Mouse (Mus musculus): ENCODE results near the gene Meox1. TPM values are rescaled to one million over a fixed set of nuclear protein-coding genes. Genes with fewer than 3 reads are reported as not detected.

The Meox1 gene
- polyA plus RNA-seq (2014; fragmentation: Illumina TruSeq; extraction: RNeasy Lipid Tissue Mini Kit (QIAGEN cat#74804); ENCODE audit: low read depth, low replicate concordance) = 14.2 TPM

GRCm38 (mm10) chr11:101894204-101894603, at the start of gene Meox1:
Meox1 (minus strand) TSS chr11:101894374.

Other genes with a start within 250 kb of the Meox1 start
- 21.8 TPM for gene Arl4d, start 228.8 kb downstream of the Meox1 start, polyA plus RNA-seq (2014; fragmentation: Illumina TruSeq; extraction: RNeasy Lipid Tissue Mini Kit (QIAGEN cat#74804); ENCODE audit: low read depth, low replicate concordance)
- 12.0 TPM for gene Dhx8, start 161.5 kb downstream of the Meox1 start, polyA plus RNA-seq (2014; fragmentation: Illumina TruSeq; extraction: RNeasy Lipid Tissue Mini Kit (QIAGEN cat#74804); ENCODE audit: low read depth, low replicate concordance)
- gene Etv4, start 109.0 kb downstream of the Meox1 start, polyA plus RNA-seq (2014; fragmentation: Illumina TruSeq; extraction: RNeasy Lipid Tissue Mini Kit (QIAGEN cat#74804); ENCODE audit: low read depth, low replicate concordance) = 0.47 TPM
- gene Sost, start 72.6 kb upstream of the Meox1 start, polyA plus RNA-seq (2014; fragmentation: Illumina TruSeq; extraction: RNeasy Lipid Tissue Mini Kit (QIAGEN cat#74804); ENCODE audit: low read depth, low replicate concordance) = 7.0 TPM
- gene Cfap97d1, start 89.9 kb upstream of the Meox1 start, polyA plus RNA-seq (2014; fragmentation: Illumina TruSeq; extraction: RNeasy Lipid Tissue Mini Kit (QIAGEN cat#74804); ENCODE audit: low read depth, low replicate concordance) = not detected
- gene Dusp3, start 92.6 kb upstream of the Meox1 start, polyA plus RNA-seq (2014; fragmentation: Illumina TruSeq; extraction: RNeasy Lipid Tissue Mini Kit (QIAGEN cat#74804); ENCODE audit: low read depth, low replicate concordance) = 71.2 TPM
- gene Mpp3, start 134.1 kb upstream of the Meox1 start, polyA plus RNA-seq (2014; fragmentation: Illumina TruSeq; extraction: RNeasy Lipid Tissue Mini Kit (QIAGEN cat#74804); ENCODE audit: low read depth, low replicate concordance) = 3.4 TPM
- gene Cd300lg, start 147.1 kb upstream of the Meox1 start, polyA plus RNA-seq (2014; fragmentation: Illumina TruSeq; extraction: RNeasy Lipid Tissue Mini Kit (QIAGEN cat#74804); ENCODE audit: low read depth, low replicate concordance) = 86.6 TPM
- gene Mpp2, start 194.1 kb upstream of the Meox1 start, polyA plus RNA-seq (2014; fragmentation: Illumina TruSeq; extraction: RNeasy Lipid Tissue Mini Kit (QIAGEN cat#74804); ENCODE audit: low read depth, low replicate concordance) = 3.6 TPM
- not detected for gene Ppy, start 206.9 kb upstream of the Meox1 start, polyA plus RNA-seq (2014; fragmentation: Illumina TruSeq; extraction: RNeasy Lipid Tissue Mini Kit (QIAGEN cat#74804); ENCODE audit: low read depth, low replicate concordance)
- gene Pyy, start 213.5 kb upstream of the Meox1 start, polyA plus RNA-seq (2014; fragmentation: Illumina TruSeq; extraction: RNeasy Lipid Tissue Mini Kit (QIAGEN cat#74804); ENCODE audit: low read depth, low replicate concordance) = not detected